Mouse (Mus musculus): ENCODE data around the gene Tmem106c. TPM values are rescaled to one million over a fixed set of nuclear protein-coding genes. Genes with fewer than 3 reads are reported as not detected.

Gene Tmem106c
- polyA plus RNA-seq, 1 experiment from 2014 or later = 47.2 TPM

GRCm38 (mm10) chr15:98017925-98018324 is 53.9 kb downstream of the Tmem106c start:
- Histone ChIP-seq H3K9me3 (ENCODE audit: control insufficient read depth, low read length) (no peaks in the 10 kb centered on the region), H3K4me1 (ENCODE audit: control insufficient read depth, insufficient read depth, low read length) (no peaks in the 10 kb centered on the region), H3K27me3 (replicated peaks; ENCODE audit: control insufficient read depth, insufficient read depth, low read length) (no peaks in the 10 kb centered on the region), H3K4me3 (ENCODE audit: low read depth, low read length) (no peak overlapping the region), H3K36me3 (ENCODE audit: control insufficient read depth, insufficient read depth, low read length) (no peaks in the 10 kb centered on the region), H3K4me2 (ENCODE audit: low read depth, low read length) (no peak overlapping the region), H3K9ac (ENCODE audit: low read depth, low read length) (no peak overlapping the region), H3K27ac (replicated peaks; ENCODE audit: low read depth, low read length) (no peak overlapping the region)
- no peak for DNase-seq (ENCODE audit: low spot score)
- 77% methylated on average over 4 of the region's 4 CpGs for WGBS
- ATAC-seq (ENCODE audit: low read depth) = no peak

GRCm38 (mm10) chr15:98019047-98019446 is 55.0 kb downstream of the Tmem106c start:
- ATAC-seq (ENCODE audit: low read depth) = no peak

More at GRCm38 (mm10) chr15:98019047-98019446, 55.0 kb downstream of the Tmem106c start:
- no peak overlapping the region for H3K4me3 ChIP-seq (ENCODE audit: low read depth, low read length)
- no peaks in the 10 kb centered on the region for H3K36me3 ChIP-seq (ENCODE audit: control insufficient read depth, insufficient read depth, low read length)
- no peaks in the 10 kb centered on the region for H3K4me1 ChIP-seq (ENCODE audit: control insufficient read depth, insufficient read depth, low read length)
- DNase-seq (ENCODE audit: low spot score) = no peak
- H3K4me2 ChIP-seq (ENCODE audit: low read depth, low read length) = no peak overlapping the region
- 69% methylated on average over 3 of the region's 3 CpGs for WGBS
- H3K9ac ChIP-seq (ENCODE audit: low read depth, low read length) = no peak overlapping the region
- H3K9me3 ChIP-seq (ENCODE audit: control insufficient read depth, low read length) = no peaks in the 10 kb centered on the region
- no peaks in the 10 kb centered on the region for H3K27me3 ChIP-seq (replicated peaks; ENCODE audit: control insufficient read depth, insufficient read depth, low read length)
- H3K27ac ChIP-seq (replicated peaks; ENCODE audit: low read depth, low read length) = no peak overlapping the region

Other genes starting within 250 kb of the Tmem106c start
- 4.1 and 6.2 TPM in 2 replicates for gene Endou, start 232.9 kb upstream of the Tmem106c start, polyA plus RNA-seq (2014; fragmentation: Nextera tagmentation; extraction: Ambion mirVana)
- 8.0 and 8.3 TPM in 2 replicates for gene Rapgef3, start 196.2 kb upstream of the Tmem106c start, polyA plus RNA-seq (2014; fragmentation: Nextera tagmentation; extraction: Ambion mirVana)
- gene Slc48a1, start 185.7 kb upstream of the Tmem106c start, polyA plus RNA-seq (2014; fragmentation: Nextera tagmentation; extraction: Ambion mirVana) = 37.5 and 41.9 TPM in 2 replicates
- 30.8 and 31.7 TPM in 2 replicates for gene Hdac7, start 119.7 kb upstream of the Tmem106c start, polyA plus RNA-seq (2014; fragmentation: Nextera tagmentation; extraction: Ambion mirVana)
- gene Vdr, start 53.6 kb upstream of the Tmem106c start, polyA plus RNA-seq (2014; fragmentation: Nextera tagmentation; extraction: Ambion mirVana) = 2.9 and 3.6 TPM in 2 replicates
- gene Col2a1, start 40.5 kb downstream of the Tmem106c start, polyA plus RNA-seq (2014; fragmentation: Nextera tagmentation; extraction: Ambion mirVana) = 372 and 595 TPM in 2 replicates
- gene Pfkm, start 128.4 kb downstream of the Tmem106c start, polyA plus RNA-seq (2014; fragmentation: Nextera tagmentation; extraction: Ambion mirVana) = 62.2 and 69.6 TPM in 2 replicates
- 27.2 and 29.4 TPM in 2 replicates for gene Senp1, start 129.5 kb downstream of the Tmem106c start, polyA plus RNA-seq (2014; fragmentation: Nextera tagmentation; extraction: Ambion mirVana)
- 58.4 and 62.5 TPM in 2 replicates for gene Asb8, start 201.4 kb downstream of the Tmem106c start, polyA plus RNA-seq (2014; fragmentation: Nextera tagmentation; extraction: Ambion mirVana)
- 2.0 and 2.5 TPM in 2 replicates for gene Ccdc184, start 203.0 kb downstream of the Tmem106c start, polyA plus RNA-seq (2014; fragmentation: Nextera tagmentation; extraction: Ambion mirVana)
- not detected in 2 replicates for gene Olfr288, start 231.3 kb downstream of the Tmem106c start, polyA plus RNA-seq (2014; fragmentation: Nextera tagmentation; extraction: Ambion mirVana)